Mouse (Mus musculus): ENCODE data around the gene Nifk.

DNA sequence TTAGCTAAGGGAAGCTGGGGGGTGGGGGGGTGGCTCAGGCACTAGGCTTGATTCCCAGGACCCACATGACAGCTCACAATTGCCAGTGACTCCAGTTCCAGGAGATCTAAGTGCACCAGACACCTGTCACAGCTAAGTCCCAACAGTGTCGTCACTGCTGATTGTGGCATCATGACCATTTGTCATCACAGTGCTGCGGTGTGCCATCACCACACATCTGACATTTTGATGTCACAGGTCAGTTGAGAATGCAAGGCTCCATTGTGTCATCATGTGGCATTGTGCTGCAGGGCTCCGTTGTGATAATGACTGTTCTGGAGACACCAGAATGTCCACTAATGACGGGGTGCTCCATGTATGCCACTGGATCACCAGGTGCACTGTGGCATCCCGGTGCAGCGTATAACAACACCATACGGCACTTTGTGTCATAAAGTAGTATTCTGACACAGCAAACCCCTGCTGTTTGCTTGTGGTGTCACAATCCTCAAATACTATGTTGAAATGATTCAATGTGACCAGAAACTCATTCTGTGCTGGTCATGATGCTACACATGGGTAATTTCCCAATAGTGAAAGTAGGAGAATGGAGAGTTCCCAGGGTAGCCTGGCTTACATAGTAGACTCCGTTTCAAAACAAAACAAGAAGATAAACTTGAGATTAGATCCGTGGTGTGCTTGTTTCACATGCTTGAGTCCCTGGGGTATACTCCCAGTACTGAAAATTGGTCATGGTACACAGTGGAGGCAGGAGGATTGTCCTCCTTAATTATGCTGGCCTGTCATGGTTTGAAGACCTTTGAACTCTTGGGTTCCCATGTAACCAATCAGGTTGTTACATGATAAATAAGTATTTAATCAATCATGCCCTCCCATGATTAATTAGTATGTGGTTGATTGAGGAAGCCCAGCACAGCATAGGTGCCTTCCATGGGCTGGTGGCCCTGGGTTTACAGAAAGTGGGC, 13.4 kb downstream of the Nifk start:
- TF ChIP-seq CTCF (IDR thresholded peaks at IDR 0.05; ENCODE audit: borderline replicate concordance, insufficient read depth, low read length) (no peak), POLR2A (IDR thresholded peaks at IDR 0.05; ENCODE audit: low read depth, low read length) (no peak)

Data from embryonic fibroblast, embryonic 13.5 days (primary cell).